Mouse (Mus musculus) A20 (cell line): ENCODE results near the gene Cnnm4.

Source experiments
- DNase-seq: peaks from one replicate; pipeline ENCODE4 v3.0.0-alpha.2; 2011; ENCODE audit warnings: low read depth, low spot score

The Cnnm4 gene

GRCm38 (mm10) chr1:36471181-36472105 is at the start of gene Cnnm4:
Cnnm4 (plus strand) TSS chr1:36471620.
- peak; percentile 91 for DNase-seq

DNA sequence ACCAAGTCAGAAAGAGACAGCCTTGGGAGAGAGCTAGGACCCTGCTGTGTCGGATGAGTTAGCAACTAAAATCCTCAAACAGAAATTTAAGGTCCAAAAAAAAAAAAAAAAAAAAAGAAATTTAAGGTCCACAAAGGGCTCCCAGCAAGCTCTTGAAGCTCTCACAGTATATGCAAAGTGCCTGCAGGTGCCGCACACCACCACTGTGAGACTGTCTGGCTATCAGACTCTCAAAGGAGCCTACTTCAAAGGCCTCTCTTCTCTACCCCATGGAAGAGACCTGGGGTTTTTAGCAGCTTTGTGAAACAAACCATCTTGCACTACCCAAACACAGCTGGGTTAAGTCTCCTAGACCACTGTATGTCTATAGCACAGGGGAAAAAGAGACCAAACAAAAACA is 41.9 kb upstream of the Cnnm4 start:
- no peak for DNase-seq

GRCm38 (mm10) chr1:36432999-36433398 is 38.4 kb upstream of the Cnnm4 start:
- no peak for DNase-seq

DNA sequence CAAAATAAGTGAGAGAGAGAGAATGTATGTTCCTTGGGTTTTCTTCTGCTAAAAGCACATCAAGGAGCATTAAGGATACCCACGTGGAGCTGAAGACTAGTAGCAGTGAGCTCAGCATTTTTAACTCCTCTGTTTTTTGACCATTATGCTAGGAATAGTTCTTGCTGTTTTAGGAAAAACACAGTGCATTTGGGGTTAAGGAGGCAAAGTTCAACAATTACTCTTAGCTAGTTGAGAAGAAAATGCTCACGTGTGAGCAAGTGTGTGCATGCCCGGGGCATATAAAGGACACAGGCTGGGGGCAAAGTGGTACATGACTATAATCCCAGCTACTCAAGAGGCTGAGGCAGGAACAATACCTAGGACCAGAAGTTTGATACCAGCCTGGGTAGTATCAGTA is 37.8 kb upstream of the Cnnm4 start:
- DNase-seq: no peak

- DNase-seq: no peak
Observed at GRCm38 (mm10) chr1:36435071-36435470, 36.3 kb upstream of the Cnnm4 start.

- no peak for DNase-seq
Observed at GRCm38 (mm10) chr1:36436515-36436914, 34.9 kb upstream of the Cnnm4 start.

GRCm38 (mm10) chr1:36437223-36437622 is 34.2 kb upstream of the Cnnm4 start:
- DNase-seq: no peak

- no peak for DNase-seq
Observed at GRCm38 (mm10) chr1:36441101-36441500, 30.3 kb upstream of the Cnnm4 start.

- DNase-seq: peak; percentile 95
Observed at GRCm38 (mm10) chr1:36444471-36445464, 26.7 kb upstream of the Cnnm4 start, which contains the start of gene Lman2l. Lman2l (minus strand) TSS chr1:36445271.

- DNase-seq: no peak
Observed at GRCm38 (mm10) chr1:36445508-36445907, 25.9 kb upstream of the Cnnm4 start.

- peak; percentile 50 for DNase-seq
Observed at GRCm38 (mm10) chr1:36446106-36446824, 25.2 kb upstream of the Cnnm4 start.

- DNase-seq: no peak
Observed at GRCm38 (mm10) chr1:36446841-36447240, 24.6 kb upstream of the Cnnm4 start.

DNA sequence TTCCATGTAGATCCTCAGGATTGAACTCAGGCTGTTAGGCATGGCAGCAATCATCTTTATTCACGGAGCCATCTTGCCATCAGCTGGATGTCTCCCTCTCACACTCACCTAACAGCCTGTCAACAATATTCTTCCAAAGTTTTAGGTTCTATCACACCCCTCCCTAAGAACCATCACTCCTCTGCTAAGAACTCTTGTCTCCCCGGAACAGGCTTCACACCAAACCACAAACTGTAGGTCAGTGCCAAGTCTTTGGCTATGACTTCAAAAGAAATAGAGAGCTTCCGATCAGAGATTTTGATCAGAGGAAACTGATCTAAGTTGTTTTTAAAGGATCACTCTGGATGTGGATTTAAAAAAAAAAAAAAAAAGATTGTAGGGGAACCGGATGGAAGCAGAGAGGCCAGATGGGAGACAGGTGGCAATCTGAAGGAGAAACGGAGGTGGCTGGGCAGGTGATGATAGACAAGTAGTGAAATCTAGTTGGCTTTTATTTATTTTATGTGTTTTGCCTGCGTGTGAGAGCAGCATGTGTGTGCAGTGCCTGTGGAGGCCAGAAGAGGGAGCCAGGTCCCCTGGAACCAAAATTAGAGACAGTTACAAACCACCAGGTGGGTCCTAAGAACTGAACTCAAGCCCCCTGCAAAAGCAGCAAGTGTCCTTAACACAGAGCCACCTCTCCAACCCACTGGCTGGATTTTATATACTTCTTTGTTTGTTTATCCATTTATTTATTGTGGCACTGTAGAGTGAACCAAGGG is 17.2 kb upstream of the Cnnm4 start:
- no peak for DNase-seq

DNA sequence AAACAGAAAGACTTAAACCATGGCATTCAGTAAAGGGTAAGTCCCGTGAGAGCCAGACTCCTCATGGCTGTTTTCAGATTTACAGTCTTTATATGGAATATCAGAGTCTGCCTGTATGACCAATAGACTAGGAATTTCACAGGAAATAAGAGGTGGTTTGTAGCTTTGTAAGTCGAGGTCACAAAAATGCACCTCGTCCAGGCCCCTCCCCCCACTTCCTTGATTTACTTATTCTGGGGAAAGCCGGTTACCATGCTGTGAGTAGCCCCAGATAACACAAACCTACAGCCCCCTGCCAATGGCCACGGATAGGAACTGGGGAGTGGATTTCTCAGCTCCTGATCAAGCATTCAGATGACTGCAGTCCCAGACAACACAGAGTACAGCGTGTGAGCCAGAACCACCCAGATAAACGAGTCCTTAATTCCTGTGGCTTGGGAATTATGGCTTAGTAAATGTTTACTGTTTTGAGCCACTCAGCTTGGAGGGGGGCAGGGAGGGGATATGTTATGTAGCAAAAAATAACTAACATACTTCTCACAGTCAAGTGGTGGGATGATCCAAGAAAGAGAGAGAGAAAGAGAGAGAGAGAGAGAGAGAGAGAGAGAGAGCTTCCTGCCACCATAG is 13.9 kb upstream of the Cnnm4 start:
- DNase-seq: no peak

- DNase-seq: no peak
Observed at GRCm38 (mm10) chr1:36458169-36458568, 13.3 kb upstream of the Cnnm4 start.

DNA sequence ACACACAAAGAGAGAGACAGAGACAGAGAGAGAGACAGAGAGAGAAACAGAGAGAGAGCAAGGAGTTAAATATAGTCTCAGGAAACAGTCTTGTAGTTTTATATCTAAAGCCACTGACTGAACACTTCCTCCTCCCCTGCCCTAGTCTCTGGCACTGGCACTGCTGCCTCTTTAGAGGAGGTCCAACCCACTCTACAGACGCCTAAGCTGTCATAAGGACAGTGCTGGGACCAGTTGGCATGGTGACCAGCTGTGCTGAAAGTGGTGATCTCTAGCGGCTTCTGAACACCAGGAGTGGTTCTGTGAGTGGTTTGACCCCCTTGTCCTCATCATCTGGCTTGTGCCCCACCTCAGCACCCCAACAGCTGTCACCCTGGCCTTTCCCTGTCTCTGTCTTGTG is 9.6 kb upstream of the Cnnm4 start:
- DNase-seq: no peak

- DNase-seq: no peak
Observed at GRCm38 (mm10) chr1:36465641-36466160, 5.7 kb upstream of the Cnnm4 start.

GRCm38 (mm10) chr1:36467446-36467845 is 4.0 kb upstream of the Cnnm4 start:
- peak; percentile 48 for DNase-seq

GRCm38 (mm10) chr1:36469811-36470444 is 1.5 kb upstream of the Cnnm4 start:
- no peak for DNase-seq

GRCm38 (mm10) chr1:36472106-36472440 is 653 bp downstream of the Cnnm4 start:
- DNase-seq: no peak
